Mouse (Mus musculus) myocyte (in vitro differentiated cells): Measurements from ENCODE around the gene Kcnk12. TPM values are rescaled to one million over a fixed set of nuclear protein-coding genes. Genes with fewer than 3 reads are reported as not detected.

ENCODE experiments used
- H3K27me3 ChIP-seq: one replicate; pipeline ENCODE4 v1.6.1; 2011; ENCODE audit not compliant: control insufficient read depth, insufficient read depth, insufficient read length
- H3K36me3 ChIP-seq: one replicate; pipeline ENCODE4 v1.6.1; 2011; ENCODE audit not compliant: control insufficient read depth, insufficient read depth
- H3K4me2 ChIP-seq: one replicate; pipeline ENCODE4 v1.6.1; 2011; ENCODE audit warnings: low read depth, control low read depth
- H3K4me3 ChIP-seq: one replicate; pipeline ENCODE4 v1.5.1; 2011; ENCODE audit warnings: mild to moderate bottlenecking, control low read depth, moderate library complexity
- H3K79me2 ChIP-seq: one replicate; pipeline ENCODE4 v1.6.1; 2011; ENCODE audit not compliant: control insufficient read depth, insufficient read depth
- H3ac ChIP-seq: one replicate; pipeline ENCODE4 v1.6.1; 2011; ENCODE audit not compliant: control insufficient read depth, insufficient read length
- CEBPB ChIP-seq: IDR thresholded peaks from 2 replicates; pipeline ENCODE4 v1.6.1; 2011; ENCODE audit warnings: mild to moderate bottlenecking, moderate library complexity; ENCODE audit not compliant: poor library complexity, insufficient read depth, severe bottlenecking
- E2F4 ChIP-seq: IDR thresholded peaks from one replicate; pipeline ENCODE4 v1.6.1; 2011; ENCODE audit warnings: mild to moderate bottlenecking, control low read depth, moderate library complexity; ENCODE audit not compliant: insufficient read depth
- MAX ChIP-seq: IDR thresholded peaks from one replicate; pipeline ENCODE4 v1.6.1; 2011; ENCODE audit warnings: low read depth, mild to moderate bottlenecking, control low read depth
- MYOD1 ChIP-seq, 3 experiments: IDR thresholded peaks; one replicate each; pipeline ENCODE4 v1.6.1; 2011; ENCODE audit warnings: control low read depth in 2 of 3, low read depth in 2 of 3, mild to moderate bottlenecking in 2 of 3, moderate library complexity in 1 of 3; ENCODE audit not compliant: insufficient read length in 2 of 3, control insufficient read depth in 1 of 3
- MYOG ChIP-seq, 3 experiments: IDR thresholded peaks; one replicate each; pipeline ENCODE4 v1.6.1; 2011; ENCODE audit warnings: control low read depth in 2 of 3, low read depth in 2 of 3, mild to moderate bottlenecking in 2 of 3; ENCODE audit not compliant: insufficient read length in 2 of 3, control insufficient read depth in 1 of 3, insufficient read depth in 1 of 3
- POLR2A ChIP-seq: IDR thresholded peaks from one replicate; pipeline ENCODE4 v1.6.1; 2011; ENCODE audit warnings: low read depth, mild to moderate bottlenecking, control low read depth, moderate library complexity; ENCODE audit not compliant: insufficient read length
- POLR2AphosphoS2 ChIP-seq: IDR thresholded peaks from one replicate; pipeline ENCODE4 v1.6.1; 2011; ENCODE audit warnings: low read depth, control low read depth; ENCODE audit not compliant: insufficient read length
- REST ChIP-seq: IDR thresholded peaks from one replicate; pipeline ENCODE4 v1.6.1; 2011; ENCODE audit warnings: mild to moderate bottlenecking, control low read depth, moderate library complexity; ENCODE audit not compliant: insufficient read depth, insufficient read length
- SRF ChIP-seq: IDR thresholded peaks from one replicate; pipeline ENCODE4 v1.6.1; 2011; ENCODE audit warnings: low read depth; ENCODE audit not compliant: control insufficient read depth, insufficient read length
- TCF12 ChIP-seq: IDR thresholded peaks from one replicate; pipeline ENCODE4 v1.6.1; 2011; ENCODE audit warnings: mild to moderate bottlenecking, control low read depth; ENCODE audit not compliant: poor library complexity, insufficient read depth, severe bottlenecking
- TCF3 ChIP-seq: IDR thresholded peaks from one replicate; pipeline ENCODE4 v1.6.1; 2011; ENCODE audit warnings: low read depth, control low read depth; ENCODE audit not compliant: insufficient read length
- USF1 ChIP-seq: IDR thresholded peaks from one replicate; pipeline ENCODE4 v1.6.1; 2011; ENCODE audit warnings: low read depth, mild to moderate bottlenecking, control low read depth, moderate library complexity
- polyA plus RNA-seq: library from polyadenylated mRNA; unstranded; fragments of >200 nt; fragmentation: generic; extraction: Trizol; gene quantifications from one replicate; pipeline ENCODE4 v1.2.1, GENCODE M21; 2012; ENCODE audit warnings: missing spikeins

The Kcnk12 gene
- polyA plus RNA-seq, 1 experiment = 0.35 TPM

DNA sequence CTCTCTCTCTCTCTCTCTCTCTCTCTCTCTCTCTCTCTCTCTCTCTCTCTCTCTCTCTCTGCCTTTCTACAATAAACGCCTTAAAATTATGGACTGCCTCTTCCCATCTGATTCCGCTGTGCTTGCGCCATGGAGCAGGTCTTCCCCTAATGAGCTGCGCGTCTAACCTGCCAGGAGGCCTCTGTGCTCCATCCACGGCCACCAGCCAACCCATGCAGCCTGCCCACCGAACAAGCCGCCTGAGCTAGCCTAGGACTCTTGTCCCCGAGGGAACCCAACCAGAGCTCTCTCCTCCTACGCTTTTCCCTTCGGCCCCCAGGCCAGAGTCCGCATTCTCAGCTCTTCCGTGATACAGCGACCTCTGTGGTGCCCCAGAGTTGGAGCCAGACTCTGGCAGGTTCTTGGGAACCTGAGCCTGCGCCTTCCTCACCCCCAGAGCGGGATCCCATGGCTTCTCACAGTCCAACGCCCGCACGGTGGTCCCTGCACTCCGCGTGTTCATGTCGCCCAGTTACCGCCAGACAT lies 28.3 kb upstream of the Kcnk12 start:
- no peaks in the 10 kb centered on the region for H3K79me2 ChIP-seq
- no peak overlapping the region for H3K4me3 ChIP-seq
- H3ac ChIP-seq = no peak overlapping the region
- TF ChIP-seq POLR2AphosphoS2 (no peak), POLR2A (no peak), CEBPB (no peak)
- no peaks in the 10 kb centered on the region for H3K27me3 ChIP-seq
- H3K36me3 ChIP-seq = no peaks in the 10 kb centered on the region
- H3K4me2 ChIP-seq = no peak overlapping the region

DNA sequence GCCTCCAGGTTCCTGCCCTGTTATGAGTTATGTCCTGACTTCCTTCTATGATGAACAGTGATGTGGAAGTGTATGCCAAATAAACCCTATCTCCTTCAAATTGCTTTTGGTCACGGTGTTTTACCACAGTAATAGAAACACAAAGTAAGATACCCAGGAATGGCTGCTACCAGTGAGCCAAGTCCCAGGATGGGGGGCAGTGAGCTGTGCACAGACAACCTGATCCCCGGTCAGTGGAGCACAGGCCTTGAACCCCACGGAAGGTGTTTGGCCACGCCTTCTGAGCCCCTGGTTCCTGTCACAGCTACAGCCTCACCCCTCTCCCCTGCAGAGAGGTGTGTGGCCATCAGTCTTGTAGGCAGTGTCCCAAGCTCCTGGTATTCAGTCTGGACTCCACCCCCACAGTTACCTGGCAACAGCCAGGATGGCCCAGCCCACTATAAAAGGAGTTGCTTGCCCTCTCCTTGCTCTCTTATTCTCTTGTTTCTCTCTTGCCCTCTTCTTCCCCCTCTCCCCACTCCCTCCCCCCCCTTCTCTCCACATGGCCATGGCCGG lies 27.7 kb upstream of the Kcnk12 start:
- no peaks in the 10 kb centered on the region for H3K79me2 ChIP-seq
- TF ChIP-seq POLR2A (no peak), MAX (no peak), POLR2AphosphoS2 (no peak), MYOD1 (IDR thresholded peaks at IDR 0.05; ENCODE audit: control insufficient read depth in 1 of 3, insufficient read length in 2 of 3, low read depth in 2 of 3) (no peak), CEBPB (no peak), E2F4 (no peak), MYOG (IDR thresholded peaks at IDR 0.05; ENCODE audit: control insufficient read depth in 1 of 3, insufficient read depth in 1 of 3, insufficient read length in 2 of 3, low read depth in 2 of 3) (no peak), TCF3 (no peak), SRF (no peak), TCF12 (no peak), REST (no peak), USF1 (no peak)
- H3ac ChIP-seq = no peak overlapping the region

DNA sequence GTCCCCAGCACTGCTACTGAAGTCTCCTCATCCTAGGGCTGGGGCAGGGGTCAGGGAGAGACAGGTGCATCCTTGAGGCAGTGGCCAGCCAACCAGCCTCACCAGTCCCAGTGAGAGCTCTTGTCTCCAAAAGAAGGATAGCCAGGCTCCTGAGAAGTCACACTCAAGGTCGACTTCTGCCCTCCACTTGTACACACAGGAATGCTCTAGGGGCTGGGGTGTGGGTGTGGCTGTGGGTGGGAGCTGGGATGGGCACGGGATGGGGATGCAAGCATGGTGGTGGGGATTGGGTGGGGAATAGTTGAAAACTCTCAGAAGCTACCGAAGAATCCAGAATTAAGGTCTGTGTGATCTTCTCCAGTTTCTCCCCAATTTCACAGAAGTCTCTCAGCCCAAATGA lies 25.2 kb upstream of the Kcnk12 start:
- H3K79me2 ChIP-seq = no peaks in the 10 kb centered on the region
- H3K27me3 ChIP-seq = no peaks in the 10 kb centered on the region
- no peaks in the 10 kb centered on the region for H3K36me3 ChIP-seq
- no peak for TF ChIP-seq SRF
- TF ChIP-seq USF1 = no peak
- TF ChIP-seq TCF3 = no peak
- TF ChIP-seq MAX = no peak
- TF ChIP-seq POLR2A = no peak
- TF ChIP-seq CEBPB = no peak
- TF ChIP-seq MYOG (IDR thresholded peaks at IDR 0.05; ENCODE audit: control insufficient read depth in 1 of 3, insufficient read depth in 1 of 3, insufficient read length in 2 of 3, low read depth in 2 of 3) = no peak
- TF ChIP-seq REST = no peak
- no peak for TF ChIP-seq E2F4
- no peak for TF ChIP-seq POLR2AphosphoS2
- TF ChIP-seq TCF12 = no peak
- no peak for TF ChIP-seq MYOD1 (IDR thresholded peaks at IDR 0.05; ENCODE audit: control insufficient read depth in 1 of 3, insufficient read length in 2 of 3, low read depth in 2 of 3)
- no peak overlapping the region for H3ac ChIP-seq
- no peak overlapping the region for H3K4me2 ChIP-seq
- H3K4me3 ChIP-seq = no peak overlapping the region

More for the DNA sequence above, 27.7 kb upstream of the Kcnk12 start:
- Histone ChIP-seq H3K27me3 (no peaks in the 10 kb centered on the region), H3K4me3 (no peak overlapping the region), H3K36me3 (no peaks in the 10 kb centered on the region), H3K4me2 (no peak overlapping the region)

DNA sequence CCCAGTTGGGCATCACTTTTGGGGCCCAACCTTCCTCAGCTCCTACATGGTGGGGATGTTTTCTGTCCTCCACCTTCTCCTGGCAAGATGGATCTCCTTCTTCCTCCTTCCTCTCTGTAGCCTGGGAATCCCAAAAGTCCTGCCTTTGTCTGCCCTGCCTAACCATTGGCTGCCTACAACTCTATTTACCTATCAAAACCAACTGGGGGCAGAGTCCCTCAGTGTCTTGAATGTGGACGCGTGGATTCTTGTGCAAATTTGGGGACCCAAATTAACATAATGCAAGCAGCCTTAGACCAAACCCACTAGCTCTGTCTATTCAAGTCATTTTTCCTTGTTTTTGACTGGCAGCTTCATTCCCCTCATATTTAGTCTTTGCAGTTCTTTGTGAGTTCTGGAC lies 11.8 kb upstream of the Kcnk12 start:
- Histone ChIP-seq H3K36me3 (no peaks in the 10 kb centered on the region), H3K27me3 (no peaks in the 10 kb centered on the region), H3K4me2 (no peak overlapping the region), H3ac (no peak overlapping the region), H3K79me2 (no peaks in the 10 kb centered on the region), H3K4me3 (no peak overlapping the region)
- TF ChIP-seq SRF (no peak), CEBPB (no peak), MAX (no peak), TCF12 (no peak), MYOD1 (IDR thresholded peaks at IDR 0.05; ENCODE audit: control insufficient read depth in 1 of 3, insufficient read length in 2 of 3, low read depth in 2 of 3) (no peak), POLR2A (no peak), POLR2AphosphoS2 (no peak), MYOG (IDR thresholded peaks at IDR 0.05; ENCODE audit: control insufficient read depth in 1 of 3, insufficient read depth in 1 of 3, insufficient read length in 2 of 3, low read depth in 2 of 3) (no peak), TCF3 (no peak), REST (no peak)

DNA sequence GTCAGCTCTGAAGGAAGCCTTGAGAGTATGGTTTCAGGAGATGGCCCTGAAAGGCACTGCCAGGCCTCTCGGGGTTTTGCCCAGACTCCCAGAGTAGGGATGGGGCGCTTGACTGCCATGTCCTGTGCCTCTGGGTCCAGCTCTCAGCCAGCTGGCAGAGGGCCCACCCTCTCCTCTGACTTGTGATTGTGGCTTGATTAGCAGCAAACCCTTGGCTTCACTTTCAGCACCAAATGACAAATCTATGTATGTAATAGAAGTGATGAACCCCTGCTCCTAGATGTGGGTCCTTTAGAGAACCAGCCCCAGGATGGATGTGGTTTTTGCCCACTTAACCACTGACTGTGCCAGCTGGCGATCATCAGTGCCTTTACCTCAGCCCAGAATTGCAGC lies 2.1 kb upstream of the Kcnk12 start:
- H3K79me2 ChIP-seq = no peaks in the 10 kb centered on the region
- H3ac ChIP-seq = no peak overlapping the region
- no peak for TF ChIP-seq POLR2AphosphoS2
- no peak for TF ChIP-seq E2F4
- no peak for TF ChIP-seq CEBPB
- no peak for TF ChIP-seq POLR2A
- TF ChIP-seq USF1 = no peak
- TF ChIP-seq MYOD1 (IDR thresholded peaks at IDR 0.05; ENCODE audit: control insufficient read depth in 1 of 3, insufficient read length in 2 of 3, low read depth in 2 of 3) = no peak
- TF ChIP-seq REST = no peak
- TF ChIP-seq MAX = no peak
- no peak for TF ChIP-seq MYOG (IDR thresholded peaks at IDR 0.05; ENCODE audit: control insufficient read depth in 1 of 3, insufficient read depth in 1 of 3, insufficient read length in 2 of 3, low read depth in 2 of 3)
- TF ChIP-seq TCF12 = no peak
- TF ChIP-seq SRF = no peak
- TF ChIP-seq TCF3 = no peak
- H3K27me3 ChIP-seq = peaks cover 28% of the 10 kb centered on the region
- no peak overlapping the region for H3K4me3 ChIP-seq
- no peak overlapping the region for H3K4me2 ChIP-seq
- no peaks in the 10 kb centered on the region for H3K36me3 ChIP-seq
